Mouse (Mus musculus) erythroblast, adult 5-6 weeks (primary cell): ENCODE results near the gene Pcare. TPM values are rescaled to one million over a fixed set of nuclear protein-coding genes. Genes with fewer than 3 reads are reported as not detected.

ENCODE experiments used
- total RNA-seq, 2 experiments: library from RNA; stranded (forward) in 1 of 2; stranded (reverse) in 1 of 2; fragments of 150-400 nt in 1 of 2; fragments of 200-764, 138-1000 nt in 1 of 2; gene quantifications; 2 replicates each; pipeline versions ENCODE4 v1.2.3 to v1.2.4; 2015 to 2017; ENCODE audit warnings: low replicate concordance in 2 of 2

Gene Pcare
- total RNA-seq, 2 experiments from 2014 or later = not detected

Other genes with a start within 250 kb of the Pcare start
- gene Ndc80, start 226.0 kb downstream of the Pcare start, total RNA-seq (2015; ENCODE audit: low replicate concordance) = 29.5 and 32.9 TPM in 2 replicates
- 39.2 and 56.2 TPM in 2 replicates for gene Ndc80, start 226.0 kb downstream of the Pcare start, total RNA-seq (2017; ENCODE audit: low replicate concordance)
- not detected in 2 replicates for gene Spdya, start 200.8 kb downstream of the Pcare start, total RNA-seq (2015; ENCODE audit: low replicate concordance)
- not detected in 2 replicates for gene Spdya, start 200.8 kb downstream of the Pcare start, total RNA-seq (2017; ENCODE audit: low replicate concordance)
- gene Wdr43, start 137.0 kb downstream of the Pcare start, total RNA-seq (2015; ENCODE audit: low replicate concordance) = 21.1 and 25.2 TPM in 2 replicates
- gene Wdr43, start 137.0 kb downstream of the Pcare start, total RNA-seq (2017; ENCODE audit: low replicate concordance) = 37.4 and 48.2 TPM in 2 replicates
- not detected in 2 replicates for gene Togaram2, start 79.6 kb downstream of the Pcare start, total RNA-seq (2015; ENCODE audit: low replicate concordance)
- not detected in 2 replicates for gene Togaram2, start 79.6 kb downstream of the Pcare start, total RNA-seq (2017; ENCODE audit: low replicate concordance)
- not detected in 2 replicates for gene Clip4, start 15.6 kb upstream of the Pcare start, total RNA-seq (2015; ENCODE audit: low replicate concordance)
- not detected in 2 replicates for gene Clip4, start 15.6 kb upstream of the Pcare start, total RNA-seq (2017; ENCODE audit: low replicate concordance)